Mouse (Mus musculus): Measurements from ENCODE around the gene Exoc3l.

DNA sequence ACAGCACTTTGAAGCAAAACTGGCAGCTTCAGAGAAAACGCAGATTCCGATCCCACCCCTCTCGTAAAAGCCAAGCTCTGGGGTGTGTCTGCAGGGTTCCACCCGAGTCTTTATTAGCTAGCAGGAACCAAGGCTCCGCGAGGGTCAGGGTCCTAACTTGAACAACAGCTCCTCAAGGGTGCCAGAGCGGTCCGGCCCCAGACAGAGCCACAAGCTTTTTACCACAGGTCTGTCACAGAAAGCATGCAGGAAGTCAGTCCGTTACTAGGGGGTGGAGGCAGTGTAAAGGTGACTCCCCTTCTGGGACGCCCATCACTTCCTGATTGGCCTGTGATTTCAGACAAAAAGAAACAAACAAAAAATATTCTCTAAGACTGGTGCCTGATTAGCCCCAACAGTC, 30.8 kb downstream of the Exoc3l start:
- TF ChIP-seq CTCF (IDR thresholded peaks at IDR 0.05; ENCODE audit: insufficient read depth, low read depth, low read length): no peak
- no peak for TF ChIP-seq POLR2A (IDR thresholded peaks at IDR 0.05; ENCODE audit: insufficient read depth, low read depth, low read length)
